Mouse (Mus musculus): Measurements from ENCODE around the gene B3gat2.

The B3gat2 gene

DNA sequence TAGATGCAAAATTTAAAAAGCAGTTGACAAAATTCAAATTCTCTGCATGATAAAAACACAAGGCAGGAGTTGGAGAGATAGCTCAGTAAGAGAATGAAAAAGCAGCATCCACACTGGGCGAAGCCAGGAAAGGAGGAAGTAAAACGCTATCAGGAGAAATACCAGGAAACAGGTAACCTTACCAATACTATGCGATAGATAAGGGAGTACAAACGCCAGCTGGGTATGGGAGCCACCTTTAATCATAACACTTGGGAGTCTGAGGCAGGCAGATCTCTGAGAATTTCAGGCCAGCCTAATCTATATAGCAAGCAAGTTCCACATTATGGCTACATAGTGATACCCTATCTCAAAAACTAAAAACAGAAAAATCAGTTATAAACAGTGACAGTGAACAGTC is 75.1 kb downstream of the B3gat2 start:
- DNase-seq, result no peak

DNA sequence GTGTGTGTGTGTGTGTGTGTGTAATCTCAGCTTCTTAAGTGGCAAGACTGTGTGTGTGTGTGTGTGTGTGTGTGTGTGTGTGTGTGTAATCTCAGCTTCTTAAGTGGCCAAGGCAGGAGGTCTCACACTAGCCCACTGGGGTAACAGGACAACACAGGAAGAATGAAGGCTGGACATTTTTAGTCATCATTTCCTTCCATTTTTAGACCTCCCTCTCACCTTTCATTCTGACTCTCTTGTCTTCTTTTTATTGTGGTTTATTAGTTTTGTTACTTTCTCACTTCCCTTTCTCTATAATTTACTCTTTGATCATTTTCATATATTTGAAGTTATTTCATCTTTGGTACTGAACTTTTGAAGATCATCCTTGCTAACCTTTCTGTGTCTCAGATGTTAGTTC is 79.4 kb downstream of the B3gat2 start:
- DNase-seq, result no peak

DNA sequence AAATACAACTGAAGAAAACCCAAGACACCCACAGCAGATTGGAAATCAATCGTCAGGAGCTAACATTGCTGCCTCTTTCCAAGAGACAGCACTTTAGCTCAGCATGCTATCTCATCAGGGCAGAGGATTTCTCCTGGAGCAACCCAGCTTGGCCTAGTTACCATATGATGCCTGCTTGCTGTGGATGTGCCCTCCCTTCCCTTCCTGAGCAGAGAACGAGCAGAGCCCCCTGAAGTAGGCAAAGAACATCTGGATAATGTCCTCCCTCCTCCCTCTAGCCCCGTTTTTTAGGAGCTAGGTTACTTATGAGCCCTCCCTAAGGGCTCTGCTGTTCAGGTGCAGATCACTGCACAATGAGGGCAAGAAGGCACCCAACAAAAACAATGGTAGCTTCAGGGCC is 81.1 kb downstream of the B3gat2 start:
- DNase-seq, result no peak

DNA sequence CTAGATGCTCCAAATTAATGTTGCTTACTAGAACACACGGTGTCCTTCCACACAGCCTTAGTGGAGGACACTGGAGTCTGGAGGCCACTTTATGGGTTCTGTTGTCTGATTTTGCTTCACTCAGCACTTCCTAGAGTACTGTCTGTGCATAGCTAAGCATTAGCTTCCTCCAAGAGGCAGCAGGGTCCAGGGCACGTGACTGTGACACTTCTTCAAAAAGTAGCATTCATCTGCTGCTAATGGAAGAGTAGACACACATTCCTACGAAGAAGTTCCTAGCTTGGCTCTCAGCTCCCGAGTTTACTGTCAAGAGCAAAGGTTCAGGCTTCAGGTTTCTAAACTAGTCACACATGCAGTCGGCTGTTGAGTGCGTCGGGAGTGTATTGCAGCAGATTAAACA is 82.2 kb downstream of the B3gat2 start:
- no peak for DNase-seq

DNA sequence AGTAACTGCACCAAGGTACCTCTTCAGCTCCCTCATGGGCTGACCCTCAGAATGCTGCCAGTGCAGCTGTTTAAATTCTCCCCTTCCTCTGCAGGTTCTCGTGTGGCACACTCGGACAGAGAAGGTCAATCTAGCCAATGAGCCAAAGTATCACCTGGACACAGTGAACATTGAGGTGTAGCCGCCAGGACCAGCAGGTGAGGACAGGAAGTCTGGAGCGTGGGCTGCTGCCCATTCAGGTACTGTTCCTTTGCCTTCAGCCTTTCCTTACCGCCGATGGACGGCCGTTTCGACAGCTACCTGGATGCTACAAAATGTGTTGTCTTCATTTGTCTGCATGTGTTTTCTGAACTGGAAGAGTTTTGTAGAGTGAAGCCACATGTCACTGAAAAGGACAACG is 83.5 kb downstream of the B3gat2 start:
- no peak for DNase-seq

DNA sequence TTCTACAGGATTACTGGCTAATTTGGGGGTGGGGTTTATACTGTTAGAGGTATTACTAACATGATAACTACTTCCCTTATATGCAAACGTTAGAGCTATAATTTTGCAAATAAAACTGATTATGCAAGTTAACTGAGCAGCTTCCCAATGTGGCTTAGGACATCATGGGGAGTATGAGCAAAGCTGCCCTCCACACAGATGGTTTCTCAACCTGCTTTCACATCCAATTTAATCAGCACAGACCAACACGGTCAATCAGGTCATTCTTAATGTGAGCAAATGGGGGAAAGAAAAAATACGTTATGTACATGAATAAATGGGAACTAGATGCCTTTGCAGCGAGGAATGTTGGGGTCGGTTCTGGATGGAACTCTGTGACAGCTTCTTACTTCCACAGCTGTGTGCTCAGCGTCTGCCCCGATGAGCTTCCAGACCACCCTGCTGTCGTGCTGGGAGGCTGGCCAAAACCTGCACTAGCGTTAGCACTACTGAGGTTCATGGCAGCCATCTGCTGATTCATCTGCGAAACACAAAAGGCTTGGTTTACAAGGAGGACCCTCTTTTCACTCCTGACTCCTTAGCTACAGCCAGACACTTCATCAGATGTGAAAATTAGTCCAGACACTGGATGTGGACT is 84.6 kb downstream of the B3gat2 start:
- DNase-seq, result no peak

DNA sequence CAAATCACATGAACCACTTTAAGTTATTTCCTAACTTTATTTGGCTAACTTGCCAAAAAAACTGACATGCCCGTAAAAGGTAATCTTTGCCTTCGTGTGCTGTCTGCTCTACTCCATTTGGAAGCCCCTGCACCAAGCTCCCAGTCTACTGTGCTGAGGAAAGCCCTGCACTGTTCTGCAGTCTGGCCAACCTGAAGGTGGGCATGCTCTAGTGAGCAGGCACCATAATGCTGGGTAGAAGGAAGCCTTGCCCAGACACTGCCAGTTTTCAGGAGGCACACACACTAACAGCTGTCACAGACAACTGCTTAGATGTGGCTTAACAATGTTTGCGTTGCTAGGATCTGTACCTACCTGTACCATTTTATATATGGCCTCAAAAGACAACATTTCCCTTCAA is 94.1 kb downstream of the B3gat2 start:
- no peak for DNase-seq

DNA sequence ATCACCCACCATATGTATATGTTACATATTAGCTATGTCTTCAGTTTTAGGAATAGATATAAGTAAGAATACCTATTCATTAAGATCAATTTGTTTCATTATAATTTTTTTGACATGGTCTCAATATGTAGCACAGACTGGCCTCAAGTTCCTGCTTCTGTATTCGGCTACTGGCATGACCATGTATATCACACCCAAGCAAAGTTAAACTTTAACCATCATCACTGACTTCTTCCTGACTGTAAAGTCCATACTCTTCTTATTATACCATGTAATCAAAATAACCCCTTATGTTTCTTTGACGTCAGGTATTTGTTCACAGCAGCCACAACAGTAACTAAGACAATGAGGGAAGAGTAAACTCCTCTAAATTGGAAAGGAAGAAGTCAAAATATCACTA is 99.4 kb downstream of the B3gat2 start:
- DNase-seq, result no peak

DNA sequence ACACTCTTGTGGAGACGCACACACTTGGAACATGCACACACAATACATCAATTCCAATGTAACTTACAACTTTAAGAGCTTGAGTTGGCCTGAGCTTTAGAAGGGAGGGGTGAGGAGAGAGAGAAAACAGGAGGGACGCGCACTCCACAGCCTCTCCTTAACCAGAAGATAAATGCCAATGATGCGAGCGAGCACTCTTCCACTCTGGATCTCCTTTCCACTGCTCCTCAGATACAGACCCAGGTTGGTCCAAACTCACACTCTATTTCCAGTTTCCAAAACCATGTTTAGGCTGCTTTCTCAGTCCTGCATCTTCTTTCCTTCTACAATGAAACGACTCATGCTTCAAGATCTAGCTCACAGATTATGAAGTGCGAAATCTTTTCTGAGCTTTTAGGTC is 104.0 kb downstream of the B3gat2 start:
- DNase-seq, result no peak

DNA sequence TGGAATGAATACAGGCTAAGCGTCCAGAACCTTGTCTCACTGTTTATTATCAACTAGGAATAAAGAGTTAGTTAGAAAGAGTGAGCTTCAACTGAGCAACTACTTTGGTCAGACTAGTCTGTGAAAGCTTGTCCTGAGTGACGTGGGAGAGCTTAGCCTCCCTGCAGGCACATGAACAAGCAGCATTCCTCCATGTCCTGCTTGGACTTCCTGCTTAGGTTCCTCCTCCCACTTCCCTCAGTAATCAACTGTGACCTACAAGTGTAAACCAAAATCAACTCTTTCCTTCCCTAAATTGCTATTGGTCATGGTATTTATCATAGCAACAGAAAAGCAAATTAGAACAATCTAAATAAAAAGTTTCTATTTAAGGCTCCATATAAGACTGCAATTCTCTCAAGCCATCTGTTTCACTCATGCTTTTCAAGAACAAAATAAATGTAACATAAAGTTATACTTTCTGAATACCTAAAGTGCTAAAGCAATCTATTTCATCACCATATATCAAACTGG is 105.9 kb downstream of the B3gat2 start:
- DNase-seq, result no peak

DNA sequence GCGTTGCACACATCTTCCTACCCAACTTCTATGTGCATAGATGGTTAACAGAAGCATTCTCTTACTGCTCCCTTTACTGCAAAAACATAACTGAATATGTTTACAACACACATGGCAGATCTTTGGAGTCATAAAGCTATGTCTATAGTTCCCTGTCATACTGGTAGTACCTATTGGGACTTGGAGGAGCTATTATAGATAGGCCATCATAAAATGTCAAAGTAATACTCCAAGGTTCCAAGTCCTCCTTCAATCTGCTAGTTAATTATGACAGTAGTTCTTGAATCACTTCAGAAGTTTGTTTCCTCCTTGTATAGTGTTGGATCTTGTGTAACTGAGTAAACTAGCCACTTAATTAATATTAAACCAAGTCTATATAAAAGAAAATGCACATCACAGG is 110.6 kb downstream of the B3gat2 start:
- no peak for DNase-seq

DNA sequence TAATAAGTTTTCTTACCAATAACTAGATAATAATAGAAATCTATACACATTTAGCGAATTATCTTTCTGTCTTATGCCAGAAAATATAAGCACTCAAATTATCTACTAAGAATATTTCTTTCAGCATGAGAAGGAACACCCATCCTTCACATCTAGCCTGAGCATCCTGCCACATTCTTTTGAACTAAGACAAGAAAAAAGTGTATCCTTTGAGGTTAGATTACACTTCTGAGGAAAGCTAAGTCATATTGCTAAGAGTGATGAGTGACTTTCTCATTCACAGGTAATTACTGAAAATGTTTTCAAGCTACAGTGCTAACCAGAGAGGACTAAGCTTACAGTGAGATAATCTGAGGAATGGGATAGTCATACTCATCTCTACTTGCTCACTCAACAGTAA is 121.1 kb downstream of the B3gat2 start:
- DNase-seq, result no peak

DNA sequence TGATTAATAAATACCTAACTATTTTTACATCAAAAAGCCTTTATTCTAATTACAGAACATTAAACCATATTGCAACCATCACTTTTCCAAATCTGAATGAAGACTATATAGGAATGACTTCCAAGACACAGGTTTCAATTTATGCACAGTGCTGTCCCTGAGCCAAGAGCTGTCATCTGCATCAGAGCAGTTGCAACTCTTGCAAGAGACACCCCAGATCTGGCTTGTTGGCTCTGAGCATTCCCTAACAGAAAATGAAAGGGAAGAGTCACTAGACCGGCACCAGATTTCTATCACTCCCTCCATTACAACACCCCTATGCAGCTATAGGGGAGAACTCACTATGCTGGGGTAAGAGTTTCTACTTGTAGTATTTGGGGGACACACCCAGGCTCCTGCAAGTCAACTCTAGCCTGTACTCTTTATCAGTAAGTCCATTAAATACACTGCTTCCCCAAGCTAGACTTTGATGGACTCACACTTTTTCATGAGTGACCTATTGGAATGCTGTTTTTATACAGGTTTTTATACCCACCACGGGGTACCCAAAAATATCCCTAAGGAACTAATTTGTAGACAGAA is 122.6 kb downstream of the B3gat2 start:
- no peak for DNase-seq

DNA sequence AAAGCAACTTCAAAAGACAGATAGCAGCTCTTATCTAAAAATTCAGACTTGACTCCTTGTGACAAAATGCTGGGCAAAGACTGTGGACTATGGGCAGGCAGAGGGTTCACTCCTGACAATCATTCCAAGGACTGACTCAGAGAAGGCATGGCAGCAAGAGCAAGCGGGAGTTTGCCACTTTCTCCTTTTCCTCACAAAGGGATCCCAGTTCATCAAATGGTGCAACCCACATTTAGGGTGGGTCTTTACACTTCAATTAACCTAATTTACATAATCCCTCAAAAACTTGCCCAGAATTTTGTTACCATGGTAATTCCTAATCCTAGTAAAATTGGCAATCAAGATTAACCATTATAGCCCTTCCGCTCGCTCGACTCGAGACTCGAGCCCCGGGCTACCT is 123.4 kb downstream of the B3gat2 start:
- no peak for DNase-seq

DNA sequence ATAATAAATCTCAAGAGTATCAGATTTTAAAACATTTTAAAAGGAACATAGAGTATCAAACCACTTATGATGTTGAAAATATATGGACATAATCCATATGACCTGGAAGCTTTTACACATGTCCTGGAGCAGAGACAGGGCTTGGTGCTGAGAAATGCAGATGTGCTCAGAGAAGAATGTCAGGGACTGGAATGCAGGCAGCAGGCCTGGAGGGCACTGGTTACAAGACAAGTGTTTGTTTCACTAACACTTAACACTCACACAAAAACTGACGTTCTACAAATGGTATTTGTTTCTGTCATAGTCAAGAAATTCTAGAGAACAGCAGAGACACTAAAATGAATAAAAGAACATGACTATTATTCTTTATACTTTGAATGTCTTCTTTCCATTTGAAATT is 130.5 kb downstream of the B3gat2 start:
- DNase-seq, result no peak
